Mouse (Mus musculus) CD4-positive, CD25-positive, alpha-beta regulatory T cell, adult 2 months (primary cell): ENCODE data around the gene Kcnc2.
"Not testable (repeated sequence)": the region's sequence is repeated elsewhere in the genome, so short reads cannot be mapped to it uniquely, and the experiment has no call there.

Experiments used
- DNase-seq: peaks from one replicate; pipeline ENCODE4 v3.0.0-alpha.2; 2012; ENCODE audit warnings: low read depth, low spot score

Gene Kcnc2

DNA sequence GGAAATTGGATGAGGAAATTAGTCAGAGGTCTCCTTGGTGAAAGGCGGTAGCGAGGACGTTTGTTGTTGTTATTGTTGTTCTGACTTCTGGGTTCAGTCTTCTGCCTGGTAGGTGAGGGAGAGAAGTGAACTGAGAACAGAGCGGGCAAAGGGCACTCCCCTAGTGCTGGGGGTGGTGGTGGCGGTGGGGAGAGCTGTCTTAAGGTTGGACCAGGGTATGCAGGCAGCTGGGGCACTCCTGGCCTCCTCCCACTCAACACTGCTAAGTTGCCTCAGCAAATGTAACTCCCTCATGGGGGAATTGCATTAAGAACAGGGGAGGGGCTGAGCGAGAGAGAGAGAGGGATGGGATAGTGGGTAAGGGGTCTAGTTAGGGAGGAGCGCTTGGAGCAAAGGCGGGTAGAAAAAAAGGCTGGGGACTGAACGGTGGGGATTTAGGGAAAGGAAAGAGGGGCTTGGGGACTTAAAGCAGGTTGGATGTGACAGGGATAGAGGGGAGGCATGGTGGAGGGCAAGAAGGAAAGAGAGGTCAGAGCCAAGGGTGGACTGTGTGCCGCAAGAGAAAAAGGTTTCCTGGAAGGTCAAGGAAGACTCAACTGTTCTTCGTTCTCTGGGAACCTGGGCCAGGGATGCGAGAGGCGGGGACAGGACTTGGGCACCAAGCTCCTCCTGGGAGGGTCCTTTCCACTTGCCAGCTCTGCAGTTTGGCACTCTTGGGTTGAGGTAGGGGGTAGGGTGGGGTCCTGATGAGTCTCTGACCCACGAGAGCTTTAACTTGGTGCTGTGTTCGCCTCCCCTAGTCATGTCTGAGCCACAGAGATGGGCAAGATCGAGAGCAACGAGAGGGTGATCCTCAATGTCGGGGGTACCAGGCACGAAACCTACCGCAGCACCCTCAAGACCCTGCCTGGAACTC is at the start of gene Kcnc2:
Kcnc2 (plus strand) TSS at position 235 of the 916 bp plus-strand sequence.
- DNase-seq: no peak

DNA sequence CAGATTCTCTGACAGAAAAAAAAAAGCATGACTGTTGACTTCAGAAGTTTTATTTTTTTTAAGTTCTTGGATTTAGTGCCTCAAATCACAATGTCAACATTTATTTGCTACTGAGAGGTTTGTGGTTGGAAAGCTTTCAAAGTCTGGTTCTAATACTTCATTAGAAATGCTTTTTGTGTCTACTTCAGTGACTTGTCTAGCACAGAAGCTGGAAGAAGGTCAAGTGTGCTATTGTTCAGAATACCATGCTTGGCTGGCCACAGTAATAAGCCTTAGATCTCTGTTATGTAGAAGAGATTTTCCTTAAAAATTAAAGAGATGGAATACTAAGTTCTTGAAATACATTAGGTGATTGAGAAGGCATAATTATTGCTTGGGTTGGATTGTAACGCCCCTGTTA is 43.8 kb upstream of the Kcnc2 start:
- DNase-seq: no peak

DNA sequence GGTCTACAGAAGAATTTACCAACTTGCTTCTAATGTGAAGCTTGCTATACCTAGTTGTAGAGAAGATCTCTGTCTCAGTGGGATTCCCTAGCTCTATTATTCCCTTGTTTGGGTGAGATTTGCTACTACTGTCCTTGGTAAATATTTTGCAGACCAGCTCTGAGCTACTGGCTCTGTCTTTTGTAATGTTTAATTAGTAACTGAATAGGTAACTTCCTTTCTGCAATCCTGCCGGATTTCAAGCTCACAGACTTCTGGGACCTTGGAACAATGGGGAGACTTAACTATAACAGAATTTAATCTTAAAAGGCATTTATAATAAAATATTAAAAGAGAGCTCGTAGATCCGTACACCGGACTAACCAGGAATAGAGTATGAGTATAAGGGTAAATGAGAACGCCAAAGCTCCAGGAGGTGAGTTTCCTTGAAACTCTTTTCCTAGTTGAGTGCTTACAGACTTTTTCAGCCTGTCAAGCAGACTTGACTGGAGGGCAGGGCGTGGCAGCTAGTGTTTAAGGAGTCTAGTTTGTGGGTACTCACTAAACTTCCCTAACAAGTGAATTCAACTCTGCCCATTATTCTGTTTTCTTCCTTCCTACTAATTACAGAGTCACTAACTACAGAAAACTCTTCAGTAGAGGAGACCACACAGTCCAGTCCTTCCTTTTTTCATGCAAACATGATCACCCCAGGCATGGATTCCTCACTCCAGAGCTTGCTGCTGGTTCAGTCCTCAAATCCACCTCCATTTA is 41.7 kb upstream of the Kcnc2 start:
- not testable (repeated sequence) for DNase-seq

DNA sequence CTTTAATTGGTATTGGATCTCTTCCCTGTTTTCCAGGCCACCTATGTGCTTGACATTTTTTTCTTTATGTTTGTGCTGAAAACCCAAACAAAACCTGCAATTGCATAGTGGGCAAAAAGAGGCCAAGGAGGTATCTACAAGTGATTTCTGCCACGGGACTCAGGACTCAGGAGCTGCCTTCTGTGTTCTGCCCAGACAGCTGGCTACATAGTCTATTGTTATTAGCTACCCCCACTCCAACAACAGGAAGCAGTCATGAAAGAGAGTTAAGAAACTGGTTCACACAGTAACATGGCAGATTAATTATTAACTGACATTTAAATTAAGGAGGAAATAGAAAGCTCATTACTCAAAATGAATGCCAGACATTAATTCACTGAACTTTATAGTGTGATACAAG is 38.2 kb upstream of the Kcnc2 start:
- DNase-seq: not testable (repeated sequence)

DNA sequence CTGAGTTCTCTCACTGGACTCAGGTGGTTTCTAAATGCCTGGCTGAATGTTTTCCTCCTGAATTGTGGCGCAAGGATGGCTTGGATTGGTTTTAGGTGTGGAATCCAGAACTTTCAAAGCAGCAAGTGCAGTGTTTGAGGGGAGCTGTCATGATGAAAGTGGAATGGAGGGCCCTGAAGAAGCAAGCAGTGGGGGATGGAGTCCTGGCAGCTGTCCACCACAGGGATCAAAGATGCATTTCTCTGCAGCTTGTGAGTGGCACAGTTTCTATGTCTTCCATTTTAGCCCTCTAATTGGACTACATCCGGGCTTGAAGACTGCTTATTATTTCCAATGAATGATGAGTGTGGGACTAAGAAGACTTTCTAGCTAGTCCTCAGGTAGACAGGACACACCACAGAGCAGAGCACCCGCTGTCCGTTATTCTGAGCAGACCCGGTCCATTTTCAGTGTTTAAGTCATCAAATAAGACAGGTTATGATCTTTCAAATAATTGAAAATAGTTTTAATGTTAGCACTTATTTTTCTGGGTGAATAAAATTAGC is 35.5 kb upstream of the Kcnc2 start:
- DNase-seq: not testable (repeated sequence)

DNA sequence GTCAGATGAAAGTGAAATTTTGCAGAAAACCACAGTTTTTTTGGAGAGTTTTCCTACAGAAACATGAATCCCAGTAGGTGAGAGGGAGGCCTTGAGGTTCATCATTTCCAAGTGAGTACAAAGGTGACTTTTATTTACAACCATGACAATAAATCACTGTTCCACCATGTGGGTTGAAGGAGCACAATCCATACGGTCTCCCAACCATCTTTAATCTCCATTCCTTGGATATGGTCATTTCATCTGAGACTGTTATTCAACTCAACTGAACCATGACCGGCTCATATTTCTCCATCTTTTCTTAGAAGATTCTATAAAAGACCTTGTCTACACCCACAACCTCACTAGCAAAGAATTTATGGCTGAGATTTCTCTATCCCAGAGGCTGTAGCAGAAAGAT is 22.6 kb upstream of the Kcnc2 start:
- no peak for DNase-seq

DNA sequence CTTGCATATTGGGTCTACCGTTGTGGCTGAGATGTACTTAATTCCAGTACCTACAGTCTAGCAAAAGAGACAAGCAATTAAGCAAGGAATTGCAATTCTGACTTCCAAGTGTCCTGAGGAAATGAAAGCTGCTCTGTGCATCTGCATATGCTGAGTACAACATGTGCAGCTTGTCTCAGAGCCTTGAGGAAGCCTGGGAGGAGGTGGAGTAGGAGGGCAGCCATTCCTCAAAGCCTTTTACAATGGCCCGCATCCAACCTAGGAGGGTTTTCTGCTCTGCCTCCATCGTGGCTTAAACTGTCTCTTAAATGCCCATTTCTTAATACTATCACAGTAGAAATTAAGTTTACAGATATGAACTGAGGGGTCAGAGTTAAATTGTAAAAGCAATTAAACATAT is 7.5 kb upstream of the Kcnc2 start:
- no peak for DNase-seq

DNA sequence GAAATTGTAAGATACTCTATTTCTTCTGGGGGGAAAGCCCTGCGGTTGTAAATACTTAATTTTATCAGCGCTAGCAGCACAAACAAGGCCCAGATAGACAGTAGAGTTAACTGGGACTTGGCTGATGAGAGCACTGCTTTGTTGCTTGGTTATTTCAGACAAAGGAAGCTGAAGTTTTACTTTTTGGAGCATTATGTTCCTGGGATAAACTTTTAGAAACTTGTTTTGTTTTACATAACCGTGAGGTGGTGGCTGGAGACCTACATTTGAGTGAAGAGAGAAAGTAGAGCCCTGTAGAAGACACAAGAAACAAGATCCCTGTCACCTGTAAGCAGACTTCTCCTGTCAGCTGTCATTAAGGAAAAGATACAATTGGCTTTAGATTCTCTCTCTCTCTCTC is 1.4 kb upstream of the Kcnc2 start:
- no peak for DNase-seq

DNA sequence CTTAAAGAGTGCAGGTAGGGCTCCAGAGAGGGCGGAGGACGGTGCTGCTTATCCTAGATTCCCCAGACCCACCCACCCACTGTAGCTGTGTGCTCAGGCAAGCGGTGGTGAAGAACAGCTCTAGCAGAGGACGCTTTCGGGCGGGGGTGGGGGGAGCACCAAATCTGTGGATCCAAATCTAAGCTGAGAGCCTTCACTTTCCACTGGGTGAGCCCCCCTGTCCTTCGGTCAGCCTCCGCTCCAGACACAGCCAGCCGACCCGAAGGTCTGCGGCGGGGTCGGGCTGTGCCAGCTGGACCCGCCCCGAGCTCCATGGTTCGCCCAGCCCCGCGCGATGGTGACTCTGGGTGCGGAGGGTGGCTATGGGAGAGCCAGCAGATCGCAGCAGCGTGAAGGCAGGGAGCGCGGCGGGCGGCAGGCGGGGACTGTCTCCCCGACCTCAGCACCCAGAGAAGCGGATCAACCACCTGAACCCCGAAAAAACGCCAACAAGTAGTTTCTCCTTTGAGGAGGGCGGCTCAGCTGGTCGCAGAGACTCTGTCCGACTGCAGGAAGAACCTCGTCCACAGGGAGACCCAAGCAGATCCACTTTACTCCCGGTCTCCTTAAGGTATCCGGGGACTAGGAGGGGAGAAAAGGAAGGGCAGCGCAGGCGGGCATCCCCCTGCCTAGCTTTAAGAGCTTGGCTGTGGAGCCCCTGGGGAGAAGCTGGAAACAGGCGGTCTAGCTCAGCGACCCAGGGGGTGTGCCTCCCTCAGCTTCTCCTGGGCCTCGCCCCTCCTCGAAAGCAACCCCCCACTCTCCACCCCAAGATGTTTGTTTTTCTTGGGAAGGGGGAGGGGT is 761 bp upstream of the Kcnc2 start:
- DNase-seq: no peak

DNA sequence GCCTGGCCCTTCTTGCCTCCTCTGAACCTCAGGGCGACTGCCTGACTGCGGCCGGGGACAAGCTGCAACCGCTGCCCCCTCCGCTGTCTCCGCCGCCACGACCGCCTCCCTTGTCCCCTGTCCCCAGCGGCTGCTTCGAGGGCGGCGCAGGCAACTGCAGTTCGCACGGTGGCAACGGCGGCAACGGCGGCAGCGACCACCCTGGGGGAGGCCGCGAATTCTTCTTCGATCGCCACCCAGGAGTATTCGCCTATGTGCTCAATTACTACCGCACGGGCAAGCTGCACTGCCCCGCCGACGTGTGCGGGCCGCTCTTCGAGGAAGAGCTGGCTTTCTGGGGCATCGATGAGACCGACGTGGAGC is 863 bp downstream of the Kcnc2 start:
- no peak for DNase-seq

DNA sequence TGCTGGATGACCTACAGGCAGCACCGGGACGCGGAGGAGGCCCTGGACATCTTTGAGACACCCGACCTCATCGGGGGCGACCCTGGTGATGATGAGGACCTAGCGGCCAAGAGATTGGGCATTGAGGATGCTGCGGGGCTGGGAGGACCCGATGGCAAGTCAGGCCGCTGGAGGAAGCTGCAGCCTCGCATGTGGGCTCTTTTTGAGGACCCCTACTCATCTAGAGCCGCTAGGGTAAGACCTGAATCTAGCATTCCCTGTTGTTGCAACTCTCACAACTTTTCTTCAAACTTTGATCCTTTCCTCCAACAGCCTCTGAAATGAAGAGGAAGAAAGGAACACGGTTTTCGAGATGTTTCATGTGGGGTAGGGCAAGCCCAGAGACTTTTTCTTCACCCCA is 1.2 kb downstream of the Kcnc2 start:
- DNase-seq: no peak

DNA sequence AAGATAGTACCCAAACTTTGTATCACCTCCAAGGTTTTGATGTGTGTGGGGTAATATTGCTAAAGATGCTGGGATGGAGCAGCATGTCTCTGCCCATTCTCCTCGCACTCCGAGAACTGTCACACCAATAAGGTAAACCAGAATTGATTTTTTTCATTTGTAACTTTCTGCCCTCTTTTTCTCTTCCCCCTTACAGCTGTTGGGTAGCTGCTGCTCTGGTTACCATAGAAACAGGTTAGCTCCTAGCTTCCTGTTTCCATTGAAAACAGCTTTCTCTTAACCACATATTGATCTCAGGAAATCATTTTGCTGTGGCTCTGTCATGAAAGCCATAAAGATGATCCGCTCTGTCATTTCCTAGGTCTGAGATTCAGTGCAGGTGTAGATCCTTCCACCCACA is 7.1 kb downstream of the Kcnc2 start:
- DNase-seq: no peak

DNA sequence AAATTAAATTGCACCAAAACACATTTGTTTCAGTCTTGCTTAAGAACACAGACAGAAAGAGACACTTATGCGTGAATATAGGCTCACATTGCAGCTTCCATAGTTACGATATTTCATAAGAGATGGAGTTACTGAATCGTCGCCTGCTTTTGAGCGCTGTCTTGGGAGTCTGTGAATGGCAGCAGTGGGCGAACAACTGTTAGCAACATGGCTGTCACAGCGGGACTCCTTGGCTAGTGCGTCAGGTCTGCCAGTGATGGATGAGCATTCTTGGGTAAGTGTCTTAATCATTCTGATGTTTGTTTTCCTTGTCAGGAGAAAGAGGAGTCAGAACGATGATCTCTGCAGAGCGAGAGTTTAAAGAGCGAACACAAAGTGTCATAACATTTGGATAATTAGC is 44.2 kb downstream of the Kcnc2 start:
- no peak for DNase-seq

DNA sequence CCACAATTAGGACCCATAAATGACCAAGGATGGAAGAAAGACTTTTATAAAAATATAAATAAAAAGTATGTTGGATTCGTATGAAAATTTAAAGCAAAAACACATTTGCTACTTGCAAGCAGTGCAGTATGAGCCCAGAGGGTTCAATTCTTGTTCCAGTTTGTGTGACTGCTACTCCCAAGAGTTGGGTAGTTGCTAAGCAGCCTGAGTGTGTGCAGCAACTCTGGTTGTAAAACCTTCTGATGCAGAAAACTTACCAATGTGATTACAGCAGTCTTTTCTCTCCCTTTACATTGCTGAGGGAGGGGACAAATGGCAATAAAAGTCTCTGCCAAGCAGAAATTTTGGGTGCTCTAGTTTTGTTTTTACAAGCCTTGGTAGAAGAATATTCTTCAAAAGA is 46.9 kb downstream of the Kcnc2 start:
- DNase-seq: no peak

DNA sequence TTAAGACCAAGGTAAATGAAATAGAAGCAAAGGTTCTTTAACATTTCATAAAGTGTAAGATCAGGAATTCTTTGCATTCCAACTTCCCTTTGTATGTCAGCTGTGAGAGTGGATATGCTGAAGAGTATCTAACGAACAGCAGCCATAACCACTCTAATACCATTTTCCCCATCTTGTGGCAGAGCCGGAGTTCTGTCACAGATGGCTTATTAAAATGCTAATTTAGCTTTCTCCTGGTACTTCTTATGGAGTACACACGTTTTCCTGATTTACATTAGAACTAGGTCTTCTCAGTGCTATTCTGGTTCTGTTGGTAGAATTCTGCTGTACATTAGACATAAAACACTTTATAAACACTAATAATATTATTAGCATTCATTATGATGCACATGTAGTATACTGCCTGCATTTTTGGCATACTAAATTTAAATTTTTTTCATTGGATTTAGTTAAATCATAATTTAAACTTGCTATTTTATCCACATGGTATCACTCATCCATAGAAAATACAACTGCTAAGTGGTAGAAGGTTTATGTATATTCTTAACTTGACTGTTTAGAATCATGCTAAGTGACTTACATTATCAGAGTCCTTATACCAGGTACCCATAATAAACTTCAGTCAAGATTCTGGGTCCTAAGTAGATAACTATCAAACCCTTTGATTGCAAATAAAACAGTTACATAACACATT is 86.9 kb downstream of the Kcnc2 start:
- DNase-seq: no peak

DNA sequence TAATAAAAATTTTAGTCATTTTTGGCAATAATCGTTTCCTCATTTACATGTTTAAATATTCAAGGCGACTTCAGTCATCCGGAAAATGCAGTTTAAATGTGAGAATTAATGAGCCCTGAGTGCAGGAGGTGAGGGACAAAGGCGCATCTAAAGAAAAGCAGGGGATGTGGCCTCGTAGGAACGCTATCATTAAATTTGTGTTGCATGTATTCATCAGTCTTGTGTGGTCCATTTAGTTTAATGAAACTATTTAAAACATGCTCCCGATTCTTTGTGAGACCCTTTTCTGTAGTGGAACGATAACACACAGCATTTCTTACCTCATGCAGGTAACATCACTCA is 87.4 kb downstream of the Kcnc2 start:
- DNase-seq: no peak

DNA sequence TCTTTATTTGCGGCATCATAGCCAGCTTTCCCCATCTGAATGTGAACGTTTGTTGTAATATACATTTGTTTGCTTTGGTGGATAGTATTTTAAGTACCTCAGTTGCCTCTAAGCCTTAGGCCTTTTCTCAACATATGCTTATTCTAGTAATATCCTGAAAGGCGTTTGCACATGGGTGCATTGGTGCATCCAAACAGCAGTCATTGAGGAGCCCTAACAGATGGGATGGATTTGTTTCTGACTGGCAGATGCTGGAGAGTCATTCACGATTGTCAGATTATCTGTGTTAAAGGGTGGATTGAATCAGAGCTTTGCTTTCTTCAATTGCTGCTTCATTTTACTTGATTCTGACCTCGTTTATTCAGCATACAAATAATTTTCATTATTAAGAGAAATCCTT is 89.8 kb downstream of the Kcnc2 start:
- no peak for DNase-seq

DNA sequence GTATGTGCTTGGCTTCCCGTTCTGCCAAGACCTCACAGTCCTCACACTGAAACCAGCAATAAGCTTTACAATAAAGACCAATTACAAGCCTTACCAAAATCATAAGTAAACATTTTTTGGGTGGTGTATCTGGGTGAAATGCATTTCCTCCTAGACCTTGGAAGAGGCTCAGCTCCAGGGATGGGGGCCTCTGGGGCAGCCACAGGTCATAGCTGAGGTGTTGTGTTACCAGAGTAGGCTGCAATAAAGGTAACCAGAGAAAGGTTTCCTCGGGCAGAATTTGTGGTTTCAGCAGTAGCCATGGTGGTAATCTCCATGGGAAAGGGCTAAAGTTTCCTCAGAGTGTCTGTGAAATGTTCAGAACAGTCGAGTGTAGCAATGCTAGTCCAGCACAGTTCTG is 97.4 kb downstream of the Kcnc2 start:
- DNase-seq: no peak

DNA sequence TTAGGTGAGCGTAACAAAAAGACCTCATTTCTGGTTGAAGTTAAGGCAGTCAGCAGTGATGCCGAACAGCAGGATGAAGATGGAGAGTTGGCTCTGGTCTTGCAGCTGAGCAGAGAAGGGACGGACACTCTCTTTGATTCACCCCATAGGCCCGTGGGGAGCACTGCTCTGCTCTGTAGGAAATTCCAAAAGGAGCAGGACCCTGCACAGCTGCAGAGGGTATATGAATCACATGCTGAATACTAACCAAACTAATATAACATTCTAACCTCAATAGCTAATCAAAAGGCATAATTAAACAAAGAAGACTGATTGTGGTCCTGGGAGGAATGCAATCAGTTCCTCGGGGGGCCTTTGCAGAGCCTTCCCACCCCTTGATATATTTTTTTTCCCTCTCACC is 106.2 kb downstream of the Kcnc2 start:
- no peak for DNase-seq

DNA sequence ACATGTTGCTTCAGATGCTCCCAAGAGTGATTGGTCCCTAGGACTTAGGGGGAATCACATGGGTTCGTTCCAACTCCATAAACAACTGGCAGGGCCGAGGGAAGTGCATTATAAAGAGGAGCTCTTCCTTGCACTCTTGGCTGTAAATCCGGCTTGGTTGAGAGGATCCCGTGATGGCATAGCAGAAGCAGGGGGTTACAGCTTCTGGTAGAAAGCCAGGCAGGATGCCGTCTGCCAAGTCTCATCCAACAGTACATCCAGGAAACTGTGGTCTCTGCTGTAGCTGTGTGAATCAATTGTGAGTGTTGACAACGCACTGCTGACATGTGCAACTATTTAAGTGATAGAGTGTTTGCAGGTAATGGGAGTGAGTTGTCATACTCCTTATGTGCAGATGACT is 107.5 kb downstream of the Kcnc2 start:
- no peak for DNase-seq

DNA sequence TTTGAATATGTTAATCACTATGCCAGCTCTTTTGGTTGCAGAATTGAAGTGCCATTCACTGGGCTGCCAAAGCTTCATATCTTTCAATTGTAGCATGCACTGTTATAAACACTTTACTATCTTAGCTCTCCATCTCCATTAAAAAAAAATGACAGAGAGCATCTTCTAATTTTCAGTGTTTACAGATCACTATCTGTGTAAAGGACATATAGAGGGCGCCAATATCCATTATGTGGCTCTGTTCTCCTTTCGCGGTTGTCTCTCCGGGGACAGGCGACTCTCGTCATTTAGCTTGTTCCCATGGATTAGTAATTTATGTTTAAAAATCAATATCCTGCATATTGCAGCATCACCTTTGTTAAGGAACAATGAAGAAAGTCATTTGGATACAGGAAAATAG is 109.7 kb downstream of the Kcnc2 start:
- DNase-seq: no peak
